Mouse (Mus musculus) cerebellum, adult 2 months (tissue): ENCODE measurements around the gene Dand5. TPM values are rescaled to one million over a fixed set of nuclear protein-coding genes. Genes with fewer than 3 reads are reported as not detected.

Experiments used
- DNase-seq, 2 experiments: peaks; one replicate each; pipeline ENCODE4 v3.0.0; 2021
- H3K27ac ChIP-seq: fragments of 200-500 bp; 2 replicates; pipeline ENCODE4 v1.5.1; 2012; ENCODE audit warnings: low read length, control low read depth, inconsistent platforms; ENCODE audit not compliant: insufficient read depth
- H3K27me3 ChIP-seq: fragments of 200-500 bp; 2 replicates; pipeline ENCODE4 v1.6.1; 2012; ENCODE audit warnings: inconsistent platforms, mild to moderate bottlenecking, low read length, moderate library complexity; ENCODE audit not compliant: control insufficient read depth, insufficient read depth
- H3K4me1 ChIP-seq: fragments of 200-500 bp; 2 replicates; pipeline ENCODE4 v1.6.1; 2011; ENCODE audit warnings: low read length; ENCODE audit not compliant: control insufficient read depth, insufficient read depth
- H3K4me3 ChIP-seq: fragments of 200-500 bp; replicated peaks from 2 replicates; pipeline ENCODE3; 2011; ENCODE audit warnings: mild to moderate bottlenecking, low read depth, low read length, control low read depth; ENCODE audit not compliant: insufficient read depth
- CTCF ChIP-seq: fragments of 200-500 bp; IDR thresholded peaks from 2 replicates; pipeline ENCODE4 v1.5.1; 2011; ENCODE audit warnings: low read depth, mild to moderate bottlenecking, control low read depth, low read length, moderate library complexity, borderline replicate concordance; ENCODE audit not compliant: insufficient read depth
- POLR2A ChIP-seq: fragments of 200-500 bp; IDR thresholded peaks from 2 replicates; pipeline ENCODE4 v1.6.1; 2011; ENCODE audit warnings: low read length, control low read depth, borderline replicate concordance; ENCODE audit not compliant: insufficient read depth
- WGBS: fragments of 180-500 bp; shearing (Covaris S2); methylation state at CpG from one replicate; pipeline ENCODE4 v1.1.7; 2018; 5-methylcytosine and 5-hydroxymethylcytosine counted together
- polyA plus RNA-seq: library from polyadenylated mRNA; depleted of rRNA; stranded (reverse); fragments of >200 nt; gene quantifications from 2 replicates; pipeline ENCODE4 v1.2.3, GENCODE M21; 2012

Dand5 gene
- polyA plus RNA-seq, 1 experiment: 16.2 TPM

DNA sequence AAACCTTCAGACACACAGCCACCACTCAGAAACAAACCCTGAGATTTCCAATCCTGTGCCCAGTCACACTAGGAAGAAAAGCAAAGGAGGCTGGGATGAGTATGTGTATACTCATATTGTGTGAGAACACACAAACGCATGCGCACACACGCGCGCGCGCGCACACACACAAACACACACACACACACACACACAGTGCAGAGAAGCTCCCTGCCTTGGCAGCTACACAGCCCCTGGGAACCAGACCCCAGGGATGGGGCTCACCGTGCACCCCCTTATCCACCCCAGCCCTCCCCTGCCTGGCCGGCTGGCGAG is 8.4 kb downstream of the Dand5 start:
- TF ChIP-seq CTCF: no peak
- TF ChIP-seq POLR2A: no peak
- Histone ChIP-seq H3K27ac (no peak overlapping the region), H3K4me3 (no peak overlapping the region), H3K27me3 (no peaks in the 10 kb centered on the region), H3K4me1 (peaks cover 17% of the 10 kb centered on the region)
- 26% methylated on average over 11 of the region's 11 CpGs for WGBS
- peak in 1 of 2 experiments; percentile 46 for DNase-seq

DNA sequence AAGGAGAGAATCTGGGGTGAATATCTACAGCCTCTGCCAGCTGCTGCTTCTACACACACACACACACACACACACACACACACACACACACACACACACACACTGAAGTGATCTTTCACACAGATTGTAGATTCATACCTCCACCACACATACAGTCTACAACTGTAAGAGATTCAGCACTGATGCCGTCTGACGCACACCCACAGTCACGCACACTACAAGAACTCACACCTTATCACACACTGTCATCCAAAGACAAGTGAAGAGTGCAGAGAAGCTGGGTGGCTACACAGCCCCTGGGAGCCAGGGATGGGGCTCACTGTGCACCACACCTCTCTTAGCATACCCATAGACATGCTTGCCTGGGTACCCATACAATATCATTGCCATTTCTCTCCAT is 8.8 kb downstream of the Dand5 start:
- TF ChIP-seq POLR2A: no peak
- no peak for TF ChIP-seq CTCF
- Histone ChIP-seq H3K4me1 (peaks cover 17% of the 10 kb centered on the region), H3K27me3 (no peaks in the 10 kb centered on the region), H3K27ac (no peak overlapping the region), H3K4me3 (no peak overlapping the region)
- DNase-seq: no peak
- 82% methylated on average over 3 of the region's 3 CpGs for WGBS

DNA sequence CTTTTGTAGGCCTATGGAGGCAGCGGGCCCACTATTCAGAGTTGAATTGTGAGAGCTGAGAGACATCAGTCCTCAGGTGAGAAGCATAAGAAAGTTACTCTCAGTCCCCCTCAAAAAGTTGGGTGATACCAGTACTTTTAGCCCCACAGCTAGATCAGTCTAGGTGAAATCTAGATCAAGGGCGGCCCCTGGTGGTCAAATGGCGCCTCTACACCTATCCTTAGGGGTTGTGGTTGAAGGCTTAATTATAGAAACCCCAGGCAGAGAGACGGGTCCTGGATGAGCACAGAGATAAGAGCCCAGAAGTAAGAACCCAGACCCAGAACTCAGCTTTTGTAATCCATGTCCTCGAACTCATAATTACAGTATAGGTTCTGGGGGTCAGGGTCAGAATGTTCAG is 9.6 kb downstream of the Dand5 start:
- H3K4me3 ChIP-seq: no peak overlapping the region
- H3K4me1 ChIP-seq: peaks cover 17% of the 10 kb centered on the region
- WGBS: under 1% methylated on average over 5 of the region's 5 CpGs
- peak; percentile 81 to 90 for DNase-seq
- TF ChIP-seq POLR2A (no peak), CTCF (peak; percentile 84)
- no peaks in the 10 kb centered on the region for H3K27me3 ChIP-seq
- H3K27ac ChIP-seq: no peak overlapping the region

DNA sequence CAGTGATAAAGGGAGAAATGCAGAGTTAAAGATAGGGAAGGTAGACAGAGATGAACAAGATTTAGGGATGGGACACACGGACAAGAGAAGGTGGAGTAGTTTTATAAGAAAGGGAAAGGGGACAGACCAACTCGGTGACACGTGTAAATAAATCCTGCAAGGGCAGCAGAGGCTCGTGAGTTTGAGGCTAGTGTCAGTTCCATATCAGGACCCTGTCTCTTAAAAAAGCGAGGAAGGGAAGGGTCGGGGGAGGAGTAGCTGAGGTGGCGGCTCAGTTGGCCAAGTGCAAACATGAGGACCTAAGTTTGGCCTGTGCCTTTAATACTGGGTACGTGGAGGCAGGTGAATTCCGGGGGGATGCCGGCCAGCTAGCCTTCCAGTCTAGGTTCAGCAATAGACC is 11.3 kb downstream of the Dand5 start:
- no peaks in the 10 kb centered on the region for H3K27me3 ChIP-seq
- peak overlapping the region; percentile 50 for H3K4me3 ChIP-seq
- no peak for TF ChIP-seq POLR2A
- TF ChIP-seq CTCF: no peak
- no peak for DNase-seq
- no peak overlapping the region for H3K27ac ChIP-seq
- peaks cover 17% of the 10 kb centered on the region for H3K4me1 ChIP-seq
- WGBS: 35% methylated on average over 10 of the region's 10 CpGs

DNA sequence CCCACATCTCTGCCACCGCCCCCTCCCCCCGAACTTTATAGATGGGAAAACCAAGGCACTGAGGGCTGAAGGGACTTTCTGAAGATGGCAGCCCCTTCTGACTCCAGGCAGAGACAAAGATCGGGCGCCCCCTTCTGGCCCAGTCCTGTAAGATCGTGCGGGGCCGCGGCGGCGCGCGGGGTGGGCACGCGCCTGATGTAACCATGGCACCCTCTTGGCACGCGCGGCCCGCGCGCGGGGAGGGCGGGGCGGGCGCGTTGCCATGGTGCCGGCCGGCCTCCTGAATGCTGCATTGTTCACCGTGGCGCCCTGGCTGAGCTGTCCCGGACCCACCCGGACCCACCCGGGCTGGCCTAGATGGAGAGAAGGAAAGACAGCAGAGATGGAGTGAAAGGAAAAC is 11.7 kb downstream of the Dand5 start:
- WGBS: under 1% methylated on average over 32 of the region's 32 CpGs
- peak; percentile 94 to 98 for DNase-seq
- H3K4me1 ChIP-seq: peaks cover 17% of the 10 kb centered on the region
- no peaks in the 10 kb centered on the region for H3K27me3 ChIP-seq
- no peak overlapping the region for H3K27ac ChIP-seq
- peak overlapping the region; percentile 50 for H3K4me3 ChIP-seq
- TF ChIP-seq CTCF (peak; percentile 79), POLR2A (no peak)

DNA sequence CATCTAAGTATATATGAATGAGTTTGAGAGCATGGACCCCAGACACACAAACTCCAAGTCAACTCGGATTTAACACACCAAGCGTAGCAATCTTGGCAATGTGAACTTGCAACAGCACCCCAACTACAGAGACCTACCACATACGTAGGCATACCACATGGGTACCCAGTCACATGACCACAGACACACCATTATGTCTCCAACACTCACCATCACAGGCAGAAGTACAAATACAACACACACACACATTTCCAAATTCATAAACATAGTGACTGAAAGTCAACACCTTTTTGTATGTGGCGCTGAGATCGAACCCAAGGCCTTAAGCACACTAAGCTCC is 12.7 kb downstream of the Dand5 start:
- TF ChIP-seq CTCF (no peak), POLR2A (no peak)
- Histone ChIP-seq H3K4me3 (no peak overlapping the region), H3K27me3 (no peaks in the 10 kb centered on the region), H3K4me1 (peaks cover 12% of the 10 kb centered on the region), H3K27ac (no peak overlapping the region)
- no peak for DNase-seq
- 70% methylated on average over 5 of the region's 5 CpGs for WGBS

DNA sequence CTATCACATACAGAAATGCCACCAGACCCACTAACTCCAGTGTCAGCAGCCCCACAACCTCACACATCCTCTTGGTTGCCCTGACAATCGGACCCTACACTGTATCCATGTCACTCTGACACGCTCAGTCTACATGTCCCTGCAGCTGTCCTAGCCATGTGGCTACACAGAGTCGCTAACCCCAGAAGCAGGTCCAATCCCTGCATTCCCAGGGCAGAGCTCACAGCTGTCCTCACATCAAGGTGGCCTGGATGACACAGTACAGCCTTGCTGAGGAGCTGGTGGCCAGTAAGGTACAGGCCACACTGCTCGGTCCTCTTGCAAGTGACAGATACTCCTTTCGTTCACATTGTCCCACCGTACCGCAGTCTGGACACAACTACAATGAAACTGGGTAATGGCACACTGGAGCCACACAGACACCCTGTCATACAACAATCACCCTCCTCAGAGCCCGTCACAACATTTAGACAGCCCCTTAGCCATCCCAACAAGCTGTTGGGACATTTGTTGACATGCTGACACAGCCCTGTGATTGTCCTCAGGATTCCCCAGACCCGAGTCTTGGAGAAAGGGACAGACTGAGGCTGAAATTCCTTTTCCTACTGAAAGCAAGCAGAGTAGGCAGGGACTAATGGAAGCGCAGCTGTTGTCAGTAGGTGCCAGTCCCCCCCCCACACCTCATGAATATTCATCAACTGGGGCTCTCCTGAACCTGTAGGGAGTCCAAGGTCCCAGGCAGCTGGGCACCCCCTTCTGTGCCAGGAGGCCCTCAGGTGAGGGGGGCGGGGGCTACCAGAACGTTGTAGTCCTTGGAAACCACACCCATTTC is 13.3 kb downstream of the Dand5 start:
- Histone ChIP-seq H3K27me3 (no peaks in the 10 kb centered on the region), H3K4me1 (peaks cover 6% of the 10 kb centered on the region), H3K4me3 (no peak overlapping the region), H3K27ac (no peak overlapping the region)
- DNase-seq: no peak
- TF ChIP-seq CTCF (no peak), POLR2A (no peak)
- WGBS: 60% methylated on average over 12 of the region's 12 CpGs

DNA sequence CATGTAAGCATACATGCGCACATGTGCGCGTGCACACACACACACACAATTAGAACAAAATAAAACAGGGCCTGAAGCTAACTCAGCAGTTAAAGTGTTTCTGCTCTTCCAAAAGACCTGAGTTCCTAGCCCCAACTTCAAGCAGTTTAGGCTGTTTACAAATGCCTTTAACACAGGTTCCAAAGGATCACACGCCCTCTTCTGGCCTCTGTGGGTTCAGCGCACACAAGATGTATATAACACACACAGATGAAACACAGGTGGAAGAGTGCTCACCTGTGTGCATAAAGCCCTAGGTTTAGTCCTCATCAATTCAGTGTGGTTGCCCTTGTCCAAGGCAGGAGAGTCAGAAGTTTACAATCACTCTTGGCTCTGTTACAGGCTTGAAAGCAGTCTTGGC is 16.6 kb downstream of the Dand5 start:
- WGBS: 95% methylated on average over 5 of the region's 5 CpGs
- TF ChIP-seq POLR2A: no peak
- no peak; the same call in 1 of the 2 replicates for TF ChIP-seq CTCF
- no peaks in the 10 kb centered on the region for H3K27me3 ChIP-seq
- H3K4me1 ChIP-seq: peaks cover 1% of the 10 kb centered on the region
- H3K27ac ChIP-seq: no peak overlapping the region
- no peak for DNase-seq
- H3K4me3 ChIP-seq: no peak overlapping the region

DNA sequence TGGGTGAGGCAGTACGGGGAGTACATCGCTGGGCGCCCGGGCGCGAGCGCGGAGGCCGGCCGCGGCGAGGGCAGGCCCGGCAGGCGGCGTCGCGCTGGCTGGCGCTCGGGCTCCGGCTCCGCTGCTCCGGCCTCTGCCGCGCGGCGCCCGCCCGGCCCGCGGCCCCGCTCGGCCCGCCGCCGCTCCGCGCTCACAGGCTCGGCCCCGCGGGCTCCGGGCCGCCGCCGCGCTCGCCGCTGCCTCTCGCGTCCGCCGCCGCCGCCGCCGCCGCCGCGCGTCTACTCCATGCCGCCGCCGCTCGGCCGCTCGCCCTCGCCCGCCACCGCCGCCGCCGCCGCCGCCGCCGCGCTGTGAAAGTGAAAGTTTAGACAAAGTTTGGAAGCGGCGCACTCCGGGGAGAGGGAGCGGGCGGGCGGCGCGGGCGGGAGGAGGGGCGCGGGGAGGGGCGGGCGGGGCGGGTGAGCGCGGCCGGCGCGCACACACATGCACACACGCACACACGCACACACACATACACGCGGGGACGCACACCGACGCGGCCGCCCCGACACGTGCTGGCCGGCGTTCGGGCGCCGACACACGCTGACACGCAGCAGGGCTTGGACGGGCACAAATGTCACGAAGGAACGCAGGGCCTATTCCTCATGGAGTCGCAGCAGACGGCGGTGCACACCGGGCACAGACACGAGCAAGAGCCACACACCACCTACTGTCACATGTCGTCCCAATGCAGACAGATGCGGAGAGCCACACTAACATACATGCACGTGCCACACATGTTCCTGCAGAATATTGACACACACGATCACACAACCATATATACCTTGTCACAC is 22.4 kb downstream of the Dand5 start, which contains the start of gene Nfix:
TSS of gene Nfix (minus strand) at position 346 of the 833 bp plus-strand sequence.
- DNase-seq: peak; percentile 79 to 81
- no peaks in the 10 kb centered on the region for H3K27me3 ChIP-seq
- peak within 1 kb of the TSS; percentile 92 for H3K27ac ChIP-seq

More for the DNA sequence above, 22.4 kb downstream of the Dand5 start, which contains the start of gene Nfix:
- TF ChIP-seq CTCF: no peak
- TF ChIP-seq POLR2A: peak; percentile 14; the same call in 1 of the 2 replicates
- peak within 1 kb of the TSS; percentile 47 for H3K4me3 ChIP-seq
- 16% methylated on average over 108 of the region's 125 CpGs for WGBS
- peaks cover 29% of the 10 kb centered on the region for H3K4me1 ChIP-seq
